Mouse (Mus musculus): ENCODE results near the gene Abhd17b.
"Not testable (repeated sequence)": the region's sequence is repeated elsewhere in the genome, so short reads cannot be mapped to it uniquely, and the experiment has no call there.

Abhd17b gene

DNA sequence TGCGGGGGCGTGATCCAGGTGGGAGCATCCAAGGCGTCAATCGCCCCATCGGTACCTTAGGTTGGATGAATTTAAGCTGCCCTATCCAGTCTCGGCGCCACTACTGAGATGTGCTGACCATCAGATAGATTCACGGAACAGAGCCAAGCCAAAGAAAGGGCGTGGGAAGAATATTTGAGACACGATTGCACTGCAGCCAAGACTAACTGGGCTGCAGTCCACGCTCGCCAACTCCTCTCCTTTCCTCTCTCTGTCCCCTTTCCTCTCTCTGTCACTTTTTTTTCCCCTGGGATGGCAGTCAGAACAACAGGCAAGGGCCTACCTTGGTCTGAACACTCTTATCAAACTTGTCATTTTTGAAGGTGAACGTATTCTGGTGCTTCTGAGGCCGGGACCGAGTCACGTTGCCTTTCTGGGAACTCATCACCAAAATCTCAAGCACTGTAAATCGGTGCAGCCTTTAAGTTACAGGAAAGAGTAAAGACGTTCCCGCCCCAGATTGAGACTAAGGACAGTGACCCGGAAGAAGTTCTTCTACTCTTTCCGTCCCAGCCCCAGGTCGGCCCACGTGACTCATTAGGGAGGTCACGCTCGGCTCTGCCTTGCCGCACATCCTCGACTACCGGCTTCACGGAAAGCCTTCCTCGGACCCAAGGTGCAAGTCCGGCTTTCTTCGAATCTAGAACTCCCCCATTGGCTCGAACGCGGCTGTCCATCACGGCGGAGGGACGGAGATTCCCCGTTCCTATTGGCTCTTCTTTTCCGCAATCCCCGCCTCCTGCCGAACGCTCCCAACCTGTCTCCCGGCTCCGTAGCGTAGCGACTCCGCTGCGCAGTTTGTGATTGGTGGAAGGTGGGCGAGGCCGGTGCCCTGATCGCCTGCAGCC, 457 bp upstream of the Abhd17b start, which contains the start of gene 1110059E24Rik:
TSS of gene 1110059E24Rik (minus strand) at position 692 of the 887 bp plus-strand sequence.
- DNase-seq, result peak; percentile 98

DNA sequence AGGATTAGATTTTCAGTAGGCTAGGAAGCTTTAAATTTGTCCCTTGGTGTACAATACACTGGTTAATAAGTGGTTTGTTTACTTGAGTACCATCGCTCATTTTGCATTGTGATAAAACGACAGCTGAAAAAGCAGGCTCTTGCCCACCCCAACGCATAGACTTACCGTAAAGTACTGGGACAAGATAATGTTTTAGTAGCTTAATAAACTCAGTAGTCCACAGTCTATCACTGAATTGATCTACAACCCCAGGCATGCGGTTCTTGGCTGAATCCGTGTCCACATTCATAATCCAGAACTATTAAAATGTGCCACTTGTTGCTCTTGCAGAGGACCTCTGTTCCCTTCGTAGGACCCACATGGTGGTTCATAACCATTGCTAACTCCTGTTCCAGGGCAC, 1.8 kb downstream of the Abhd17b start:
- DNase-seq, result no peak

- no peak for DNase-seq
Measured at GRCm38 (mm10) chr19:21660734-21661133, 7.7 kb downstream of the Abhd17b start.

GRCm38 (mm10) chr19:21663756-21664456, 10.9 kb downstream of the Abhd17b start:
- peak; percentile 52 for DNase-seq

- DNase-seq, result no peak
Measured at GRCm38 (mm10) chr19:21669650-21670049, 16.7 kb downstream of the Abhd17b start.

DNA sequence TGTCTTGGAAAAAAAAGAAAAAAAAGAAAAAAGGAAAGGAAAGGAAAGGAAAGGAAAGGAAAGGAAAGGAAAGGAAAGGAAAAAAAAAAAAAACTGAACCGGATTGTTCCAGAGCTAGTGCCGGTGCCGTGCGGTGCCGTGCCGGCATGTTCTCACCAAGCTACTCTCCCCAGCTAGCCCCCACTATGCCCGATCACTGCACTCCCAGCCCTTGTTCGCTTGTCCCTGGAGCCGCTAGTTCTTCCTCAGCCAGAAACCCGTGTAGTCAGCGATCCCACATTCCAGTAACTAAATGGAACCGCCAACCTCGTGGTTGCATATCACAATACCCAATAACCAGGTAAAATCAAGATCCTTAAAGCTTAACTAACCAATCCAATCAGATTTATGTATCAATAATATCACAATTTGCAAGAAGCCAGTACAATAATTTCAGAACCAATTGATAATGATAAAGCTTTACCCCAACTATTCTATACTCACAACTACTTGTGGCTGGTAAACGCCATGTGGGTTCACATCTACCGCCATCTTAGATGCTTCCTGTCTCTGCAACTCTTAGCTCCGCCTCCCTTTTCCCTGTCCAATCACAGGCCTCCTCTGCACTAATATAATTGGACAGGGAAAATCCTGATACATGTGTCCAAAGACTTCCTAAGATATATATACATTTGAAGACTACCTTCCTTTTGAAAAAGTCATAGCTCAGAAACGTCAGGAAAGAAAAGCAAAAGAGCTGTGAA, 21.5 kb downstream of the Abhd17b start:
- no peak for DNase-seq

DNA sequence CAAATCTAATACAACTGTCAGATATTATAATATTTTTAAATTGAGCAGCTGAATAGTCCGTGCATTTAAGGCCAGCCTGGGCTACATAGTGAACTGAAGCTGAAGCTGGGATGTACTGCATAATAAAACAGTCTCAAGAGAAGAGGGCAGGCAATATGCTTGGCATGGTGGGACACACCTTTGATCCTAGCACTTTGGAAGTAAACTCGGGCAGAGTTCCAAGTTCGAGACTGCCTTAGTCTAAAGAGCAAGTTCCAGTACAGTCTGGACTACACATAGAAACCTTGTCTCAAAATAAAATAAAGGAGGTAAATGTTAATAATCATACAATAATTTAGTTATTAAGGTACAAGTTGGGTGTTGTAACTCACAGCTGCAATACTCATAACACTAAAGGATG, 27.1 kb downstream of the Abhd17b start:
- no peak for DNase-seq

DNA sequence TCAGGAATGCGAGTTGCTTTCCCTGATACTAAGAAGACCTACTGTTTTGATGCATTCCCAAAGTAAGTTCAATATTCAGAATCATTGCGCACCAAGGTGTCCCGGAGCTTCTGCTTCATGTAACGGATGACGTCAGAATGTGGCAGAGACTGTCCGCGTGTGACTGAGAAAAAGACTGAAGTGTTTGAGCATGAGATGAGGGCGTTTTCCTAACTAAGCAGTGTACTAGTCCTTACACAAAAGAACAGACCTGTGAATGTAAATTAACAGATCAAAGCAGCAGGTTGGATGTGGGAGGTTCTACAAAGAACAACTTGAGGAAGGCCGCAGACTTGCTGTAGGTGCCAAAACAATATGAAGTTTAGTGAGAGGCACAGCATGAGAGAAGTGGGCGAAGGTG, 28.0 kb downstream of the Abhd17b start:
- DNase-seq, result no peak

DNA sequence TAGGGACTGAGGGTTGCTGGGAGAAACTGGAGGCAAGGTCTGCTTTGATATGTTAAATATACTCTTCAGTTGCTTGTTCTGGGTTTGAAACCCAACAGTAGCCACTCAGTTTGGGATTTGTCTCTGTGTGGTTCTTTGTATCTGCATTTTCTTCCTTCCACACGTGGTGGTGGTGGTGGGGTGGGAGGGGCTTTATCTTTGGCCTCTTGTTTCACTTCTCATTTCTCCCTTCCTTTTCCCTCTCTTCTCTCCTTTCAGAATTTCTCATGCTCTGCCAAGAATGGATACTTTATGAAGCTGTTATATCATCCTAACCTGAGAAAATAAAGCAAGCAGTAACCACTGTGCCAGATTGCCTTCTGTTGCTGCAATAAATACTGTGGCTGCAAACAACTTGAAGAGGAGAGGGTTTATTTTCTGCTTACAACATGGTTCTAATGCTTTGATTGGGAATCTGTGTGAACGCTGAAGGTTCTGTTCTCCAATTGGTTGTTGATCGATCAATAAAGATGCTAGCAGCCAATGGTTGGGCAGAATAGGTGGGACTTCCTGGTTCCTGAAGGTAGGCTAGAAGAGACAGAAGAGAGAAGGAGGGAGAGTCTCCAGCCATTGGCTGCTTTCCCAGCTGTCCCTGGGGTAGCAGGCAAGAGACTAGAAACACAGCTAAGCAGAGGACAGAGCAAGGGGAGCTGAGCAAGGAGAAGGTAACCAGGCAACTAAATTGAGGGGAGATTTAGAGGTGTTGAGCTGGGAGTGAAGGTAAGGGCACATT, 60.5 kb downstream of the Abhd17b start:
- peak; percentile 22 for DNase-seq

- DNase-seq, result no peak
Measured at GRCm38 (mm10) chr19:21714278-21714883, 61.4 kb downstream of the Abhd17b start.

DNA sequence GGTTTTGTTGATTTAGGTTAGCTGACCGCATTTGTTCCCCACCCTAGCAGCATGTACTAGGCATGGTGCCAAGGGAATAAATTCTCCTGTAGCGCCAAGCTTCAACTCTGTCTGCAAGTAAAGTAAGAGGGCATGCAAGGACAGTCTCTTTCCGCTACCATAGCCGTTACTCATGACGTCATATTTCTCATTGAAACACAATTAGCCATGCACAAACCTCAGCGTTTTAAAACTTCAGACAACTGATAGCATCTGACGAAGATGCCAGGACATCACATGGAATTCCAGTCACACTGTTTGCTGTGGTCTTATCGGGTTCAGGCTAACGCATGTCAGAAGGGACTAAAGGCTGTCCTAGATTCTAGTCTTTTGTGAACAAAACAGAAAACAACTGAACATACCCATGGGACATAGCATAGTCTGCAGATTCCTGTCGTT, 62.0 kb downstream of the Abhd17b start:
- peak; percentile 53 for DNase-seq

- DNase-seq, result no peak
Measured at GRCm38 (mm10) chr19:21715515-21715914, 62.5 kb downstream of the Abhd17b start.

DNA sequence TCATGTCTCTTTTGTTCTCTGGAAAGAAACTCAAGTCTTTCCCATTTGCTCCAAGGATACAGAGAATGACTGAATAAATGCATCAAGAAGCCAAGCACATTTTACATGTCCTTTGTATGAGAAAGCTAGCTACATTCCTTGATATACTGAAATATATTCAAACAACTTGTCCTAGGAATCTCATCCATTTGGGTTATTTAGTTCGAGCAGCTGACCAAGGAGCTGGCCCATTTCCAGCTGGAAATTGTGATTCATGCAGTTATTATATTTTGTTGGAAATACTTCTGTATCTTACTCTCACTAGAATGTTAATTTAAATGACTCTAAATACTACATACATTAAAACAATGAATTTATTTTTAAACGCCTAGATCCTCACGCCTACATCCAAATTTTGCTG, 63.5 kb downstream of the Abhd17b start:
- no peak for DNase-seq

DNA sequence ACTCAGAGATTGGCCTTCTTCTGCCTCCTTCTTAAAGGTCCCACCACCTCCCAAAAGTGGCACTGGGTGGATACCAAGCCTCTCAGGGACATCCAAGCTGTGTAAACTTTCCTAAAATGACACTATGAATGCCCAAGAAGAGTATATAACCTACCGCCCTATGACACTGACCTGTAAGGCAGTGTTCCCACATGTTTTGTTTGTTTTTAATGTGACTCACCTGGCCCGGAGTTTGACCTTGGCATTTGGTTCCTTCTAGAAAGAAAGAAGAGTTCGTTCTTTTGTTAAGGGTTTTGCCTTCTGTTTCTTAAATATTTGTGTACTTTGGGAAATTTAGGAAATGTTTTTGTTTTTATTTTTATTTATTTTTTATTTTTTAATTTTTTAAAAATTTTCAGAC, 66.2 kb downstream of the Abhd17b start:
- DNase-seq, result no peak

- no peak for DNase-seq
Measured at GRCm38 (mm10) chr19:21720950-21721349, 68.0 kb downstream of the Abhd17b start.

- DNase-seq, result not testable (repeated sequence)
Measured at GRCm38 (mm10) chr19:21723280-21723679, 70.3 kb downstream of the Abhd17b start.

- DNase-seq, result no peak
Measured at GRCm38 (mm10) chr19:21723911-21724655, 71.1 kb downstream of the Abhd17b start.

DNA sequence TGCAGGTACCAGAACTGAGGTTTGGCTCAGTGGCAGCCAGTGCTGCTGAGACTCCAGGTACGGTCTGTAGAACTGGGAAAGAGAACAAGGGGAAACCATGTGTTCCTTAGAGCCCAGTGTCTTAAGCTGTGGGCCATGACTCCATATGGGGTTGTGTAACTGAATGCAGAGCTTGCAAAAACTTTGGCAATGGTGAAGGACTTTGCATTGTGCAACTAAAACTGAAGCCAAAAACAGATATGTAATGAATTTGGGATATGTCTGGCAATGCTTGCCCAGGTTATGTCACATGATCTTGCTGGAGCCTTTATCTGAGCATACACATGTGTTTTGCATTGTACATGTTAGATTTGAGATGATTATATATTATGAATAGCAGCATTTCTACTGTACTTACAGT, 72.2 kb downstream of the Abhd17b start:
- no peak for DNase-seq

- DNase-seq, result no peak
Measured at GRCm38 (mm10) chr19:21727081-21727480, 74.1 kb downstream of the Abhd17b start.

DNA sequence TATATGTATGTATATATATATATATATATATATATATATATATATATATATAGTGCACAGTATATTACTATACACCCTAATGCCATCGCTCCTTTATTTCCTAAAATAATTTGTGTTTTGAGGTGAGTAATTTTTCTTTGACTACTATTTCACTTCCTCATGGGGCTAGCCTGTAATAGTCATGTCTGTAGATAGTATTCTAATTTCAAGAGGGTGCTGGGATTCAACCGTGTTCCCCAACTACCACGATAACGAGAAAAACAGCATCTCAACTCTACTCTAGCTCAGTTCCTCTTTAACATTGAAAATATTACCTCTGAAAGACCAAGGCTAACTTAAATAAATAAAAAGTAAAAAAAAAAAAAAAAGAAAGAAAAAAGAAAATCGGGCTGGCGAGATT, 75.4 kb downstream of the Abhd17b start:
- no peak for DNase-seq

DNA sequence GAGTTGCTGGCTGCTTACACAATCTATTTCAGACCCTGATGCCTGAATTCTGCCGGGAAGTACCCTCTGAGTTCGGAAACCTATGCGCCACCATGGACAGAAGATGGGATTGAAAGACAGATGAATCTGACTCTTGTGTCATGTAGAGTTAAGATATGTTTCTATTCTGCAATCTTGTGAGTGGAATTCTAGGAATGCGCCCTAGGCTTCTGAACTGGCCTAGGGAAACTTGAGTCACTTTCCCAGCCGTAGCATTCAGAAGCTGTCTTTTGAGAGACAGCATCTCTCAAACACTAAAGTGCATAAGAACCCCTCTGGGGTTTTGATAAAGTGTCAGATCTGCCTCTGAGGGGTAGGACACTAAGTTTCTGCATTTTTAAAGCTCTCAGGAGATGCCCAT, 78.9 kb downstream of the Abhd17b start:
- no peak for DNase-seq
